Mouse (Mus musculus): Measurements from ENCODE around the gene Sgk2. TPM values are rescaled to one million over a fixed set of nuclear protein-coding genes. Genes with fewer than 3 reads are reported as not detected.

Gene Sgk2
- polyA plus RNA-seq, 1 experiment from 2014 or later, result 0.05 TPM

DNA sequence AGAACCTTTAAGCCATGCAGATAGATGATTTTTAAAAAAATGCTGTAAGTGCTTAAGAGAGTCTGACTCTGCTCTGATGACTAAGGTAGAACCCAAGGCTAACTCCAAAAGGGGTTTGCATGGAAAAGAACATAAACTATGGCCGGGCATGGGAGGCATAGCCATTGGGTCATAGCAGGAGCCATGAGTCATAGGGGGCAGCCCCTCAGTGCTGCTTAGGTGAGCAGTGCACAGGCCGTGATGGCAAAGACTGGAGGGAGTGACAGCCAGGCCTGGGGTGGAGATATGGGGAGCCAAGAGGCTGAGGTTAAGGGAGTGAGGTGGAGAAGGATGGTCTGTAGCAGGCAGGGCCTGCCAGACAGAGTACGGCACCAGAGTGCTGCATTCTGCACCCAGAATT is 18.0 kb upstream of the Sgk2 start:
- Histone ChIP-seq H3K27me3 (no peaks in the 10 kb centered on the region), H3K4me1 (peaks cover 7% of the 10 kb centered on the region; the same call in 1 of the 2 replicates), H3K9me3 (no peaks in the 10 kb centered on the region), H3K36me3 (no peaks in the 10 kb centered on the region), H3K9ac (0 out of 2 replicates have a peak overlapping the region, but pooled peaks have one; percentile 7), H3K27ac (no peak overlapping the region), H3K4me3 (no peak overlapping the region), H3K4me2 (no peak overlapping the region)
- no peak for ATAC-seq (ENCODE audit: insufficient number of reproducible peaks, low FRiP score, low TSS enrichment, low read depth)
- 77% methylated on average over 3 of the region's 3 CpGs for WGBS

DNA sequence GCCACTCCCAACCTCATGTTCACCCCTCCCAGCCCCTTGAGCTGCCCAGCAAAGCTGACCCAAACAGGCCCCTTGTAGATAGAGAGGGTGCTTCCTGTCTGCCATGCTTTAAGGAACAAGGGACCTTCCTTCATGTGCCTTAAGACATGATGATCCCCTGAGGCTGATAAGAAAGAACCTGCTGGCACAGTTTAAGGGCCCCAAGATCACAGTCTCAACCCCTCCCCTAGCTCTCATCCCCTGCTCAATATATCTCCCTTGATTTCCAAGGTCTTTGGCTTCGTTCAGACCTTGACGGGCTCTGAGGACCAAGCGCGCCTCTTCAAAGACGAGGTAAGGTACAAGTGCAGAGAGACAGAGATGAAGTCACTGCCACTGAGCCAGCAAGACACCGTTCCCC is 16.2 kb upstream of the Sgk2 start:
- Histone ChIP-seq H3K4me3 (no peak overlapping the region), H3K4me1 (peaks cover 19% of the 10 kb centered on the region), H3K36me3 (no peaks in the 10 kb centered on the region), H3K9ac (no peak overlapping the region), H3K27ac (no peak overlapping the region), H3K27me3 (no peaks in the 10 kb centered on the region), H3K9me3 (no peaks in the 10 kb centered on the region), H3K4me2 (no peak overlapping the region)
- no peak for ATAC-seq (ENCODE audit: insufficient number of reproducible peaks, low FRiP score, low TSS enrichment, low read depth)
- WGBS, result 77% methylated on average over 6 of the region's 6 CpGs

DNA sequence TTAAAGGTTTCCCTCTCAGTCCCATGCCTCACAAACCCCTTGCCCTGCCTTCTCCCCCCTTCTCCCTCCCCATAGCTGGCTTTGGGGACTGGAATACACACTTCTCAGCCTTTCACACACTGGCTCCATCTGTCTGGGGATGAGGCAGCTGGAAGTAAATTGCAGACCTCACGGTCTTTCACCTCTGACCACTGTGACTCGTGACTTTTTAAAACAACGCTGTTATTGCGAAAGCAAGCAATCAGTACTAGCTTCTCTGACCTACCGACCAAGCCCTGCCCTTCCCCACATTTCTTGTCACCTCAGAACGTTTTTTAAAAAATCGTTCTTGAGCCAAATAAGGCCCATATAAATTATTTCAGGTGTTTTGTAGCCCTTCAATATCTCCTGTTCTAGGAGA is 14.4 kb upstream of the Sgk2 start:
- no peak overlapping the region for H3K9ac ChIP-seq
- no peak overlapping the region for H3K4me2 ChIP-seq
- H3K27ac ChIP-seq, result no peak overlapping the region
- no peaks in the 10 kb centered on the region for H3K27me3 ChIP-seq
- 56% methylated on average over 7 of the region's 7 CpGs for WGBS
- H3K4me3 ChIP-seq, result no peak overlapping the region
- ATAC-seq (ENCODE audit: insufficient number of reproducible peaks, low FRiP score, low TSS enrichment, low read depth), result no peak
- H3K4me1 ChIP-seq, result peaks cover 19% of the 10 kb centered on the region
- no peaks in the 10 kb centered on the region for H3K36me3 ChIP-seq
- H3K9me3 ChIP-seq, result no peaks in the 10 kb centered on the region

DNA sequence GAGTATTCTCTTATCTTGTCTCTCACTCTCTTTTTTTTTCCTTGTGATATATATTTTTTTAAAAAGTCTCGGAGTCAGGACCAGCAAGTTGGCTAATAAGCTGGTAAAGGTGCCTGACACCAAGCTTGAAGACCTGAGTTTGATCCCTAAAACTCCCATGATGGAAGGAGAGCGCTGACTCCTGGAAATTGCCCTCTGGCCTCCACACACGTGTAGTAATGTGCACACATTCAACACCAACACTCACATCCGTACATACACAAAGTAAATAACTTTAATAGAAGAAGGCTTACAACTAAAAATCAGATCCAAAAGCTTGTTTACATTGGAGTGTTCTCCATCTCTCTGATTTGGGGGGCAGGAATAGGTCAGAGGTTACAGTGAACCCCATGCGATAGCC is 13.9 kb upstream of the Sgk2 start:
- ATAC-seq (ENCODE audit: insufficient number of reproducible peaks, low FRiP score, low TSS enrichment, low read depth), result no peak
- H3K9me3 ChIP-seq, result no peaks in the 10 kb centered on the region
- 73% methylated on average over 5 of the region's 5 CpGs for WGBS
- H3K27me3 ChIP-seq, result no peaks in the 10 kb centered on the region
- H3K36me3 ChIP-seq, result no peaks in the 10 kb centered on the region
- H3K4me3 ChIP-seq, result no peak overlapping the region
- peaks cover 19% of the 10 kb centered on the region for H3K4me1 ChIP-seq
- no peak overlapping the region for H3K27ac ChIP-seq
- H3K9ac ChIP-seq, result no peak overlapping the region
- H3K4me2 ChIP-seq, result no peak overlapping the region

DNA sequence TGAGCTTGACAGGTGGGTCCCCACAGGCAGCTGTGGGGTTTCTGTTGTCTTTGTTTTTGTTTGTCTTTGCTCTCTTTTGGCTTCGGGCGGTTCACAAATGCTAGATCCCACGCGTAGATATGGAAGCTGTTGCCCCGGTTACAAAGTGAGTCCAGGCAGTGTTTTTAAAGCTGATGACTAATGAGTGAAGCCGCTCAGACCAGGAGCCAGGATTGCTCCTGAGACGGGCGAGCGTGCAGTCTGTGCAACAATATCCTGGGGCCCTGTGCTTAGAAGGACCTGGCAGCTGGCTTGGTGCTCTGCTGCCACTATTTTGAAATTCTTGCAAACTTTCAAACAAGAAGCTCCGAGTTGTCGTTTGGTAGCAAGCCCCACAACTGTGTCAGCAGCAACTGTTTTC is 13.5 kb upstream of the Sgk2 start:
- Histone ChIP-seq H3K4me2 (no peak overlapping the region), H3K4me3 (no peak overlapping the region), H3K36me3 (no peaks in the 10 kb centered on the region), H3K27me3 (no peaks in the 10 kb centered on the region), H3K9ac (no peak overlapping the region), H3K9me3 (no peaks in the 10 kb centered on the region), H3K27ac (no peak overlapping the region), H3K4me1 (peaks cover 19% of the 10 kb centered on the region)
- 30% methylated on average over 11 of the region's 11 CpGs for WGBS
- no peak for ATAC-seq (ENCODE audit: insufficient number of reproducible peaks, low FRiP score, low TSS enrichment, low read depth)

DNA sequence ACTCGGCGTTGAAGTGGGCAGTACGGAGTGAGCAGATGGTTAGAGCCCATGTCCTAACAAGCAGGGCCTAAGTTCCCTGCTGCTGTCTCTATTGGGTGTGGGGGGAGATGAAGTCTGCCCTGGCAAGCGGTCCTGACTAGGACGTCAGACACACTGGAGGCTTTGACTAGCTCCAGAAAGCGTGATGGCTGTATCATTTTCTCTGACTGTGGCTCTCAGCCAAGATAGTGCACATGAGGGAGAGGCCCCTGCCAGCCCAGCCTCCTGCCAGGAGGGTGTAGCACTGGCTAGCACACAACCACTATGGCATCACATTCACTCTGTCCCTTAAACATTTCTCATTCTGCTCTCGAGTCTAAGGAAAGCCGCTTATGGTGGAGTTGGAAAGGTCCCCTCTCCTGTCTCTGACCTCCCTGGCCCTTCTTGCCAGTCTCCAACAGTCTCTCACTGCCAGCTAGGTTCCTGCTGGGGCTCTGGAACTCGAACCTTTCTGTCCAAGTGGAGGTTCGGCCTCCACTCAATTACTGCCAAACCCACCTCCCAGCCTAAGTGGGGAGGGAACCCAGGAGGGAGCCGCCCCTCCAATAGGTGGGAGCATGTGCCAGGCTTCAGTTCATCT is 11.9 kb upstream of the Sgk2 start:
- no peaks in the 10 kb centered on the region for H3K36me3 ChIP-seq
- no peaks in the 10 kb centered on the region for H3K9me3 ChIP-seq
- ATAC-seq (ENCODE audit: insufficient number of reproducible peaks, low FRiP score, low TSS enrichment, low read depth), result peak; percentile 47; the same call in 1 of the 2 replicates
- H3K27me3 ChIP-seq, result no peaks in the 10 kb centered on the region
- 61% methylated on average over 11 of the region's 11 CpGs for whole genome bisulfite sequencing
- no peak overlapping the region for H3K27ac ChIP-seq
- no peak overlapping the region for H3K4me3 ChIP-seq
- no peak overlapping the region for H3K4me2 ChIP-seq
- H3K9ac ChIP-seq, result no peak overlapping the region
- H3K4me1 ChIP-seq, result peaks cover 19% of the 10 kb centered on the region

DNA sequence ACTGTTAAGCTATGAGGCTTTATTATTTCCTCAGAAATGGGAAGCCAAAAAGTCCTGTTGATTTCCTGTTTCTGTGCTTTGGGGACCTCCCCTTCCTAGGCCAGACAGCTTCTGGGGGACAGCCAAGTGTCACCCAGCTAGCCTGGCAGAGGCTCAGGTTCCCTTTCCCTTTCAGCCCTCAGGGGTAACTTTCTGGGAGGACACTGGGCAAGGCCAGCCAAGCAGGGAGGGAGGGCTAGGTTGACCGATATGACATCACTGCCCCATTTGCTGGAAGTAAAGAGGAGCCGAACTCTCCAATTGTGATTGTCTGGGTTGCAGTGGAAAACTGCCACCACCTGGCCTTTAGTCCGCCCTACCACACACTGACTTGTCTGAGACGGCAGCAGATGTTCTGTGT is 11.1 kb upstream of the Sgk2 start:
- H3K4me2 ChIP-seq, result no peak overlapping the region
- H3K27me3 ChIP-seq, result no peaks in the 10 kb centered on the region
- no peak overlapping the region for H3K9ac ChIP-seq
- no peak for ATAC-seq (ENCODE audit: insufficient number of reproducible peaks, low FRiP score, low TSS enrichment, low read depth)
- 64% methylated on average over 4 of the region's 4 CpGs for WGBS
- no peak overlapping the region for H3K27ac ChIP-seq
- no peaks in the 10 kb centered on the region for H3K9me3 ChIP-seq
- peaks cover 19% of the 10 kb centered on the region for H3K4me1 ChIP-seq
- no peak overlapping the region for H3K4me3 ChIP-seq
- no peaks in the 10 kb centered on the region for H3K36me3 ChIP-seq

DNA sequence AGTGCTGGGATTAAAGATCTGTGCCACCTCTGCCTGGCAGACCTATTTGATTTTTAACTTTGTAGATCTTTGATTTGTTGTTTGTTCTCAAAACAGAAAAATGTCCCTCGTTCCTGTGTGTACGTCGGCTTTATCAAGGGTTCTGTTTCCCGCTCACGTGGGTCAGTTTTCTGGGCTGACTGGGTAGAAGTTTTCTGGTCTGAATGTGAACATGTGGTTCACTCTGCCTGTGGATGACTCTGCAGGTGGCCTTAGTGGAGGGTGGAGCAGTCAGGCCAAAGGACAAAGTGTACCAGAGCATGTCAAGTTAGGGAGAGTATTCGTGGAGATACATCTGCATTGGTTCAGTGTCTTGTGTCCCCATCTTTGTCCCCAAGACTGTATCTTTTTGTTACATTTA is 2.7 kb upstream of the Sgk2 start:
- no peak overlapping the region for H3K4me2 ChIP-seq
- no peaks in the 10 kb centered on the region for H3K36me3 ChIP-seq
- peaks cover 4% of the 10 kb centered on the region; the same call in 1 of the 2 replicates for H3K4me1 ChIP-seq
- no peak overlapping the region for H3K27ac ChIP-seq
- H3K4me3 ChIP-seq, result no peak overlapping the region
- H3K9ac ChIP-seq, result no peak overlapping the region
- no peaks in the 10 kb centered on the region; the same call in 1 of the 2 replicates for H3K27me3 ChIP-seq
- WGBS, result 82% methylated on average over 6 of the region's 6 CpGs
- ATAC-seq (ENCODE audit: insufficient number of reproducible peaks, low FRiP score, low TSS enrichment, low read depth), result no peak
- no peaks in the 10 kb centered on the region for H3K9me3 ChIP-seq

DNA sequence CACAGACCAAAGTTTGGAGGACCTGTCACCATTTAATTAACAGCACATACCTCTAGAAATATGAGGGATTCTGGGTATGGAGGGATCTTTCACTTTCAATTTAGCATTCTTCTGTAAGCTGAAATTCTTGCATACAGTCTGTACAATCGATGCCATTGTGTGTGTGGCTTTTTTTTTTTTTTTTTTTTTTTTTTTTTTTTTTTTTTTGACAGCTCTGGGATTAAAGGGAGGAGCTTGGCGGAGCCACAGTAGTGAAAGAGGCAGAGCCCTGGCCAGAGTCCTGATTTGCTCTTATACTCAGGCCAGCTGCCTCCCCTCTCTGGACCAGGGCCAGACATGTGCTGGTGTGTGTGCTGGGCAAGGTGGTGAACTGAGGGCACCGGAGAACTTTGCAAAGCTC is 1.2 kb upstream of the Sgk2 start:
- H3K4me3 ChIP-seq, result no peak overlapping the region
- no peak for ATAC-seq (ENCODE audit: insufficient number of reproducible peaks, low FRiP score, low TSS enrichment, low read depth)
- H3K4me2 ChIP-seq, result no peak overlapping the region
- H3K4me1 ChIP-seq, result peaks cover 4% of the 10 kb centered on the region; the same call in 1 of the 2 replicates
- no peak overlapping the region for H3K27ac ChIP-seq
- WGBS, result 47% methylated on average over 3 of the region's 3 CpGs
- H3K27me3 ChIP-seq, result no peaks in the 10 kb centered on the region; the same call in 1 of the 2 replicates
- no peaks in the 10 kb centered on the region for H3K9me3 ChIP-seq
- H3K9ac ChIP-seq, result no peak overlapping the region
- H3K36me3 ChIP-seq, result no peaks in the 10 kb centered on the region

DNA sequence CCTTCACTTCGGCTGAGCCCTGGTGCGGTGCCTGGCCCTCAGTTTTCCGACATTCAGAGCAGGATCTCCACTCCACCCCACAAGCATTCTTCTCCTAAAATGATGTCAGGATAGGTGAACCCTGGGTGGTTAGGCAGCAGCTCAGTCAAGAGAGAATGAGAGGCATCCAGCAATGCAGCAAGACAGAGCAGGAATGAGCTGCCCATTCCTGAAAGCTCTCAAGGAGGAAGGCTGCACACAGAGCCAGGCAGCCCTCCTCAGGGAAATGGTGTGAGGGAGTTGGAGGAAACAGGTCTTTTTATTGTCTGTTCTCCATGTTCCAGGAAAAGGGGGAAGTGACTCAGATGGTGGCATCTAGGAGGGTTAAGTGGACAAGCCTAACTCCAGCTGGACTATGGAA is 366 bp upstream of the Sgk2 start:
- ATAC-seq (ENCODE audit: insufficient number of reproducible peaks, low FRiP score, low TSS enrichment, low read depth), result no peak
- whole genome bisulfite sequencing, result 91% methylated on average over 3 of the region's 3 CpGs

DNA sequence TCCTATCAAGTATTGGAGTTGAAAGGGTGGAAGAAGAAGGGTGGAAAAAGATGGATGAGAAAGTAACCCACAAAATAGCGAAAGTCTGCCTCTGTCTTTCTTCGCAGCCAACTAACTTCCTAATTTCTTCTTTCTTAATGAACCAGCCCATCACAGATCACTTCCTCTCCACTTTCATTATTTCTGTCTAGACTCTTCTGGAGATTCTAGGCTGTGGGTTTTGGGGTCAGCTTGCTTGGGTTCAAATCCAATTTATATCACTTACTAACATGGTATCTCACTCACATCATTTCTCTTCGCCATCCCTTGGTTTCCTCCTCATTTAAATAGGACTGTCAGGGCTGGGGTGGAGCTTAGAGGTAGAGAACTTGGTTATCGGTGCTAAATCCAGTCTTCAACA is 1.1 kb downstream of the Sgk2 start:
- H3K4me2 ChIP-seq, result no peak overlapping the region
- H3K9ac ChIP-seq, result no peak overlapping the region
- no peak for ATAC-seq (ENCODE audit: insufficient number of reproducible peaks, low FRiP score, low TSS enrichment, low read depth)
- H3K9me3 ChIP-seq, result no peaks in the 10 kb centered on the region
- no peaks in the 10 kb centered on the region for H3K36me3 ChIP-seq
- WGBS, result 83% methylated on average over 4 of the region's 4 CpGs
- H3K4me1 ChIP-seq, result peaks cover 4% of the 10 kb centered on the region; the same call in 1 of the 2 replicates
- no peak overlapping the region for H3K4me3 ChIP-seq
- H3K27ac ChIP-seq, result no peak overlapping the region
- no peaks in the 10 kb centered on the region; the same call in 1 of the 2 replicates for H3K27me3 ChIP-seq

More for the DNA sequence above, 366 bp upstream of the Sgk2 start:
- no peaks in the 10 kb centered on the region for H3K9me3 ChIP-seq
- H3K27me3 ChIP-seq, result no peaks in the 10 kb centered on the region; the same call in 1 of the 2 replicates
- no peak overlapping the region for H3K4me2 ChIP-seq
- H3K4me1 ChIP-seq, result peaks cover 4% of the 10 kb centered on the region; the same call in 1 of the 2 replicates
- no peak overlapping the region for H3K9ac ChIP-seq
- H3K36me3 ChIP-seq, result no peaks in the 10 kb centered on the region
- H3K27ac ChIP-seq, result no peak overlapping the region
- no peak overlapping the region for H3K4me3 ChIP-seq

DNA sequence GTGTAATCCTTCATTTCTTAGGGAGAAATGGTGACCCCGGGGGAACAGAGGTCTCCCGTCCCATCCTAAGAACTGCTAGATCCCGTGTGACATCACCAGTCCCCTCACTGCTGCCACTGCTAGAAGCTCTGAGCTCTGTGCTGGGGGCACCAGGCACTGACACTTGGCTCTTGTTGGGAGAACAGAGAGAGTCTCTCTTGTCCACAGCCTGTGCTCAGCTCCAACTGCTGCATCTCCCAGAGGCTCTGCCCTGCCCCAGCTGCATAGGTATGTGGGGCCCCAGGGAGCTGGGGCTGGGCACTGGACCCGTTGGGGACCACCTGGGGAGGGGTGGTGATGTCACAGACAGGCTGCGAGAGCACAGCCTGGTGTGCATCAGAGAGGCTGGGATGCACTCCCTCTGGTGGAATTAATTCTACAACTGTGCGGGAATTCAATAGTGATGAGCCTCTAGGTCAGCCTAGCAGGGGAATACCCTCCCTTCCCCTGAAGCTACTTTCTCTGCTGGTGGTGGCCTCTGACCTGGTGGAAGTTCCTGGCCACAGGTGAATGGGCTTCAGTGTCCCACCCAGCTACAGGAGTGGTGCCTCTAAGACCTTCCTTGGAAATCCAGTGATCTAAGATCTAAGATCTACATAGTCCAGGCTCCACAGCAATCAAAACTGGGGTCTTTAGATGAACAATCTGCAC is 4.4 kb downstream of the Sgk2 start:
- H3K4me1 ChIP-seq, result no peaks in the 10 kb centered on the region
- H3K9me3 ChIP-seq, result no peaks in the 10 kb centered on the region
- no peak overlapping the region for H3K9ac ChIP-seq
- 34% methylated on average over 6 of the region's 6 CpGs for WGBS
- H3K27ac ChIP-seq, result no peak overlapping the region
- H3K36me3 ChIP-seq, result no peaks in the 10 kb centered on the region
- no peak for ATAC-seq (ENCODE audit: insufficient number of reproducible peaks, low FRiP score, low TSS enrichment, low read depth)
- no peaks in the 10 kb centered on the region; the same call in 1 of the 2 replicates for H3K27me3 ChIP-seq
- no peak overlapping the region for H3K4me3 ChIP-seq
- H3K4me2 ChIP-seq, result no peak overlapping the region

Data from limb, embryonic 15.5 days (tissue).